ENCODE assay signal across 8 mouse cellular contexts in the genomic region with DNA sequence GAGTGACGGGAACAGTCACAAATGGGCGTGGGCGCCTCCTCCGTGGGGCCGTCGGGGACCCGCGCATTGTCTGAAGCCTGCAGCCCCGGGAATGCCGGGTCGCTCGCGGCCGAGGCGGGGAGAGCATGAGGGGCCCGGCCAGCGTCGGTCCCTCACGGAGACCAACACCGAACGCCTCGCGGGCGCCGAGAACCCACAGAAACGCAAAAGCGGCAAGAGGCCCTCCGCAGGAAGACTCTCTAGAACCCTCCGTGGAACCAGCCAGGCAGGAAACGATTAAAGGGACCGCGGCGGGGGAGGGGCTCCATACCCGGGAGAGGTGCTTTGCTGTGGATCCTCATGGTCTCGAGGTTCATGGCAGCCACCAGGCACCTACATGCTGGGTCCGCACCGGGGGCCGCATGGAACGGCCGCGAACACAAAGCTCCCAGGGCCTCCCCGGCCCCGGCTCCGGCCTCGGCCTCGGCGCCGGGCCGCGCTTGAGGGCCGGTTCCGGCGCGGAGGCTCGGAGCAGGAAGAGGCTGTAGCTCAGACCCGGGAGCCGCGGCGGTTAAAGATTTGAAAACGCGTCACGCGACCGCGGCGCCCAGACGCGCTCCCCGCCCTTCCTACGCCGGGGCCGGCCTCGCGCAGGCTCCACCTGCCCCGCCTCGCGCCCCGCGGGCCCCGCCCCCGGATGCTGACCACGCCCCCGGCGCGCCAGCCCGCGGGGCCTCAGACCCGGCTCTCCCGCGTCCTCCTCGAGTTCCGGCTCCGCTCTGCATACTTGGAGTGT. TPM values are rescaled to one million over a fixed set of nuclear protein-coding genes. Genes with fewer than 3 reads are reported as not detected.
A peak's percentile ranks its signal among the peaks of the same experiment; 100 is the strongest.
DNase-seq lines count a peak whose midpoint lies in the region; ATAC-seq and TF ChIP-seq lines count a peak whose summit lies in the region.

A gene (minus strand): TSS at position 560 of the 775 bp plus-strand sequence.
A gene (plus strand): TSS at position 694 of the 775 bp plus-strand sequence.

- peak; percentile 98 for ATAC-seq in forebrain, embryonic 16.5 days
- ATAC-seq in neural tube, embryonic 15.5 days (ENCODE audit: low FRiP score) = peak; percentile 99

- WGBS in forebrain, embryonic 16.5 days = under 1% methylated on average over 92 of the region's 93 CpGs
- under 1% methylated on average over 93 of the region's 93 CpGs for WGBS in lung, adult 2 months
- under 1% methylated on average over 92 of the region's 93 CpGs for WGBS in neural tube, embryonic 15.5 days

- no peak; a peak in 1 of 4 replicates for TF ChIP-seq EP300 in MEL (IDR thresholded peaks at IDR 0.05; ENCODE audit: low read depth in 1 of 2, low read length in 2 of 2)

- TF ChIP-seq CTCF in MEL (IDR thresholded peaks at IDR 0.05 in 2 of 3, conservative IDR thresholded peaks at IDR 0.05 in 1 of 3; ENCODE audit: control insufficient read depth in 1 of 3, insufficient read depth in 1 of 3, low read depth in 2 of 3, low read length in 3 of 3, poor library complexity in 1 of 3, severe bottlenecking in 1 of 3) = no peak
- TF ChIP-seq CTCF in lung, adult 2 months (IDR thresholded peaks at IDR 0.05; ENCODE audit: insufficient read depth, low read length) = no peak

- peaks cover 6 to 26% of the 10 kb centered on the region in 2 experiments for H3K4me1 ChIP-seq in MEL (ENCODE audit: control insufficient read depth in 1 of 2, insufficient read depth in 2 of 2, low read length in 2 of 2)
- peaks cover 9% of the 10 kb centered on the region for H3K4me1 ChIP-seq in forebrain, embryonic 16.5 days (replicated peaks; ENCODE audit: control insufficient read depth, insufficient read depth, low read length)
- H3K4me1 ChIP-seq in lung, adult 2 months (ENCODE audit: control insufficient read depth, insufficient read depth, low read length) = no peaks in the 10 kb centered on the region; the same call in 1 of the 2 replicates
- peaks cover 10% of the 10 kb centered on the region for H3K4me1 ChIP-seq in neural tube, embryonic 15.5 days

- no peak for TF ChIP-seq RAD21 in MEL (IDR thresholded peaks at IDR 0.05; ENCODE audit: low read depth, low read length)

- H3K27me3 ChIP-seq in MEL (ENCODE audit: control insufficient read depth in 1 of 2, insufficient read depth in 2 of 2, low read length in 2 of 2) = no peaks in the 10 kb centered on the region
- H3K27me3 ChIP-seq in forebrain, embryonic 16.5 days (replicated peaks; ENCODE audit: control insufficient read depth, insufficient read depth, low read length) = no peaks in the 10 kb centered on the region
- no peaks in the 10 kb centered on the region for H3K27me3 ChIP-seq in neural tube, embryonic 15.5 days (replicated peaks)

- H3K36me3 ChIP-seq in MEL (ENCODE audit: control insufficient read depth in 1 of 2, insufficient read depth in 2 of 2, low read length in 2 of 2) = peaks cover 16 to 41% of the 10 kb centered on the region in 2 experiments
- 0 out of 2 replicates have a peak, but pooled peaks cover 4% of the 10 kb centered on the region for H3K36me3 ChIP-seq in forebrain, embryonic 16.5 days (ENCODE audit: control insufficient read depth, insufficient read depth)
- H3K36me3 ChIP-seq in neural tube, embryonic 15.5 days = 0 out of 2 replicates have a peak, but pooled peaks cover 2% of the 10 kb centered on the region

- peak within 1 kb of the TSS; percentile 85 to 87 for H3K4me3 ChIP-seq in MEL (ENCODE audit: control insufficient read depth in 1 of 2, insufficient read depth in 1 of 2, low read depth in 2 of 2, low read length in 2 of 2)
- H3K4me3 ChIP-seq in forebrain, embryonic 16.5 days (replicated peaks; ENCODE audit: low read length) = peak within 1 kb of the TSS; percentile 85
- peak within 1 kb of the TSS; percentile 87 for H3K4me3 ChIP-seq in lung, adult 2 months (replicated peaks; ENCODE audit: extremely low read depth, low read depth, low read length)
- peak within 1 kb of the TSS; percentile 94 for H3K4me3 ChIP-seq in neural tube, embryonic 15.5 days (replicated peaks)

- intact Hi-C loops in heart, postnatal 36 days (cut with DNase I) = loop anchor here (5.0 to 10.0 kb wide), 5 partner anchors 202 to 742 kb away; a partner anchor contains a TSS

- peak within 1 kb of the TSS; percentile 82 for H3K27ac ChIP-seq in MEL (ENCODE audit: control insufficient read depth, low read depth, low read length)
- H3K27ac ChIP-seq in forebrain, embryonic 16.5 days (ENCODE audit: low read length) = peak within 1 kb of the TSS; percentile 56; the same call in 1 of the 2 replicates
- H3K27ac ChIP-seq in neural tube, embryonic 15.5 days (replicated peaks) = peak within 1 kb of the TSS; percentile 81

- peaks cover 35% of the 10 kb centered on the region for H3K79me2 ChIP-seq in MEL (ENCODE audit: control insufficient read depth, insufficient read depth, low read length, poor library complexity)

- peak within 1 kb of the TSS; percentile 100 for H3K9ac ChIP-seq in MEL (ENCODE audit: control insufficient read depth, low read depth, low read length, poor library complexity, severe bottlenecking)
- peak within 1 kb of the TSS; percentile 80 for H3K9ac ChIP-seq in forebrain, embryonic 16.5 days (replicated peaks; ENCODE audit: low read depth, low read length)
- H3K9ac ChIP-seq in neural tube, embryonic 15.5 days (replicated peaks) = peak within 1 kb of the TSS; percentile 74

- peak within 1 kb of the TSS; percentile 59 for H3K4me2 ChIP-seq in forebrain, embryonic 16.5 days (ENCODE audit: low read length)
- H3K4me2 ChIP-seq in neural tube, embryonic 15.5 days = peak within 1 kb of the TSS; percentile 86

- peak; percentile 90 for DNase-seq in MEL (ENCODE audit: low read depth, low spot score)
- peak; percentile 89 to 95 for DNase-seq in cerebellum, adult 18-20 months
- DNase-seq in heart, postnatal 36 days = peak; percentile 95
- peak; percentile 86 to 87 for DNase-seq in layer of hippocampus, adult 18-20 months (ENCODE audit: low spot score in 2 of 2)
- DNase-seq in lung, adult 2 months = peak; percentile 90
- peak; percentile 97 for DNase-seq in testis, postnatal 10 days (ENCODE audit: low spot score)

- peak; percentile 66 to 88 for TF ChIP-seq POLR2A in MEL (IDR thresholded peaks at IDR 0.05; ENCODE audit: control insufficient read depth in 1 of 2, insufficient read depth in 1 of 2, low read depth in 1 of 2, low read length in 2 of 2, poor library complexity in 1 of 2)
- TF ChIP-seq POLR2A in lung, adult 2 months (IDR thresholded peaks at IDR 0.05; ENCODE audit: borderline replicate concordance, extremely low read depth, low read depth, low read length) = peak; percentile 70; the same call in 1 of the 2 replicates

- no peaks in the 10 kb centered on the region for H3K9me3 ChIP-seq in MEL (replicated peaks; ENCODE audit: insufficient read depth, low read length)
- no peaks in the 10 kb centered on the region for H3K9me3 ChIP-seq in forebrain, embryonic 16.5 days (ENCODE audit: control insufficient read depth, low read length)
- H3K9me3 ChIP-seq in neural tube, embryonic 15.5 days (replicated peaks) = no peaks in the 10 kb centered on the region

TF ChIP-seq in MEL, 35 proteins besides CTCF, POLR2A, EP300 and RAD21 (continues in another document):
- TF ChIP-seq POLR2AphosphoS5 (IDR thresholded peaks at IDR 0.05; ENCODE audit: borderline replicate concordance, low read depth, low read length) (no peak), TCF12 (IDR thresholded peaks at IDR 0.05; ENCODE audit: low read depth, low read length) (peak; percentile 47; the same call in 1 of the 2 replicates), MXI1 (IDR thresholded peaks at IDR 0.05; ENCODE audit: low read depth, low read length) (peak; percentile 72; the same call in 1 of the 2 replicates), ZNF384 (IDR thresholded peaks at IDR 0.05; ENCODE audit: low read depth, low read length) (no peak), MAFK (IDR thresholded peaks at IDR 0.05; ENCODE audit: borderline replicate concordance, low read depth, low read length) (no peak), CHD2 (IDR thresholded peaks at IDR 0.05; ENCODE audit: low read length) (no peak), BHLHE40 (IDR thresholded peaks at IDR 0.05; ENCODE audit: borderline replicate concordance, low read depth, low read length) (peak; percentile 95), ZC3H11A (IDR thresholded peaks at IDR 0.05; ENCODE audit: low read depth, low read length) (no peak), ZKSCAN1 (IDR thresholded peaks at IDR 0.05; ENCODE audit: low read depth, low read length) (no peak), ETS1 (IDR thresholded peaks at IDR 0.05; ENCODE audit: low read depth, low read length) (0 out of 2 replicates have a peak, but pooled peaks have one; percentile 12), USF2 (IDR thresholded peaks at IDR 0.05; ENCODE audit: borderline replicate concordance in 1 of 2, insufficient read depth in 1 of 2, low read depth in 1 of 2, low read length in 2 of 2) (no peak), USF1 (IDR thresholded peaks at IDR 0.05; ENCODE audit: low read depth, low read length) (peak; percentile 81), JUND (IDR thresholded peaks at IDR 0.05; ENCODE audit: low read depth, low read length) (no peak), NRF1 (IDR thresholded peaks at IDR 0.05; ENCODE audit: insufficient read depth, low read depth, low read length, poor library complexity, severe bottlenecking) (peak; percentile 66), SIN3A (IDR thresholded peaks at IDR 0.05; ENCODE audit: low read length) (peak; percentile 73), ZMIZ1 (IDR thresholded peaks at IDR 0.05; ENCODE audit: low read depth, low read length) (no peak; the same call in none of the 2 replicates)

RNA-seq across cellular contexts. Expression of the first gene that starts in this region (rescaled TPM):
- 53.9 and 71.8 TPM in 2 replicates for total RNA-seq in MEL (2012; rRNA removed)
- polyA plus RNA-seq in MEL (2012; ENCODE audit: insufficient read depth in 1 of 2, insufficient read length in 2 of 2, low read depth in 1 of 2, low replicate concordance in 2 of 2, missing spikeins in 1 of 2) = 10 to 100 TPM in 1 of 2 experiments, not detected in 1; 71.4 TPM
- polyA plus RNA-seq in forebrain, embryonic 16.5 days (2015; fragmentation: Nextera tagmentation; extraction: Ambion mirVana) = 20.0 and 20.2 TPM in 2 replicates
- total RNA-seq in heart, postnatal 36 days (2021) = 1 to 10 TPM; 1.1 to 1.9 TPM
- 1 to 10 TPM; 1.1 to 1.4 TPM for total RNA-seq in layer of hippocampus, adult 18-20 months (2021)
- polyA plus RNA-seq in lung, adult 2 months (2012; rRNA removed) = 1.8 TPM in 2 replicates
- polyA plus RNA-seq in neural tube, embryonic 15.5 days (2015; fragmentation: Nextera tagmentation; extraction: Ambion mirVana) = 7.4 and 13.4 TPM in 2 replicates

RNA-seq across cellular contexts. Expression of the second gene that starts in this region (rescaled TPM):
- total RNA-seq in MEL (2012; rRNA removed) = 3.2 and 3.3 TPM in 2 replicates
- 1 to 10 TPM in 1 of 2 experiments, not detected in 1; 6.0 TPM for polyA plus RNA-seq in MEL (2012; ENCODE audit: insufficient read depth in 1 of 2, insufficient read length in 2 of 2, low read depth in 1 of 2, low replicate concordance in 2 of 2, missing spikeins in 1 of 2)
- polyA plus RNA-seq in forebrain, embryonic 16.5 days (2015; fragmentation: Nextera tagmentation; extraction: Ambion mirVana) = 9.7 and 11.1 TPM in 2 replicates
- 10 to 100 TPM in 1 of 2 experiments, 1 to 10 TPM in 1; 9.6 to 10.0 TPM for total RNA-seq in heart, postnatal 36 days (2021)
- 10 to 100 TPM; 11.5 to 12.2 TPM for total RNA-seq in layer of hippocampus, adult 18-20 months (2021)
- polyA plus RNA-seq in lung, adult 2 months (2012; rRNA removed) = 1.5 and 2.2 TPM in 2 replicates
- 7.7 and 9.0 TPM in 2 replicates for polyA plus RNA-seq in neural tube, embryonic 15.5 days (2015; fragmentation: Nextera tagmentation; extraction: Ambion mirVana)

Comparison
In these comparisons a context has a peak if more than half of its experiments do, and no peak if none do; other contexts are left out.
1. Peak in every context shown above with its lines: DNase-seq, ATAC-seq, H3K4me3 ChIP-seq and H3K27ac ChIP-seq.
2. RNA of the first gene that starts in this region (total RNA-seq): 53.9 to 71.8 TPM in MEL; 1.1 to 1.9 TPM in heart, postnatal 36 days and 1.1 to 1.4 TPM in layer of hippocampus, adult 18-20 months; every median in the first group is over 10 times any median in the second.